Mouse (Mus musculus) thymus, adult 2 months (tissue): ENCODE results near the gene Slain2.

ENCODE experiments used
- CTCF ChIP-seq: fragments of 200-500 bp; IDR thresholded peaks from 2 replicates; pipeline ENCODE4 v1.5.1; 2012; ENCODE audit warnings: mild to moderate bottlenecking, control low read depth, low read length, moderate library complexity, borderline replicate concordance; ENCODE audit not compliant: control insufficient read depth, poor library complexity, insufficient read depth; ENCODE audit errors: extremely low read depth
- POLR2A ChIP-seq: fragments of 200-500 bp; IDR thresholded peaks from 2 replicates; pipeline ENCODE4 v1.6.1; 2012; ENCODE audit warnings: mild to moderate bottlenecking, low read length, control low read depth, moderate library complexity; ENCODE audit not compliant: control insufficient read depth, poor library complexity, insufficient read depth; ENCODE audit errors: extremely low read depth

- no peak for TF ChIP-seq POLR2A
- no peak for TF ChIP-seq CTCF
These were observed 44.1 kb upstream of the Slain2 start for GRCm38 (mm10) chr5:72869779-72870608.
